Mouse (Mus musculus): ENCODE measurements around the gene Cd6. TPM values are rescaled to one million over a fixed set of nuclear protein-coding genes. Genes with fewer than 3 reads are reported as not detected.

Cd6 gene
- polyA plus RNA-seq, 1 experiment: not detected

DNA sequence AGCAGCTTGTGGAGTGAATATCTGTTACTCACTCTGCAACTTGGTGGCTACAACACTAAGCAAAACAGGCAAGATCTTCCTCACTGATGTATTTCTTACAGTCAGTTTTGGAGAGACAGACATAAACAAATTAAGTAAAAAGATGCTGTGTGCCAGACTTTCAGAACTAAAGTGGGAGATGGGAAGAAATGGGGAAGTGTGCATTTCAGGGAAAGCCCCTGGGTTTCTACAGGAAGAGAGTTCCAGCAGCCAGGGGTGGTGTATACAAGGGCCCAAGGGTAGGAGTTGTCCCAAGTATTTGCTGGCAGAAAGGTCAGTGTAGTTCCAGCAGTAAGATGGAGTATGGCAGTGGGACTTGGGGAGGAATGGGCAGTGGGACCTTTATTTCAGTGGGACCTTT, 70.3 kb downstream of the Cd6 start:
- no peak overlapping the region for H3K4me3 ChIP-seq (ENCODE audit: insufficient read depth, low read length)
- no peak overlapping the region for H3K27ac ChIP-seq (ENCODE audit: insufficient read depth, low read length)
- no peak for TF ChIP-seq CTCF (IDR thresholded peaks at IDR 0.05; ENCODE audit: borderline replicate concordance, insufficient read depth, low read length)
- TF ChIP-seq POLR2A (IDR thresholded peaks at IDR 0.05; ENCODE audit: low read depth, low read length): no peak
- H3K4me1 ChIP-seq (ENCODE audit: control insufficient read depth, insufficient read depth, low read length): no peaks in the 10 kb centered on the region

- no peaks in the 10 kb centered on the region for H3K4me1 ChIP-seq (ENCODE audit: control insufficient read depth, insufficient read depth, low read length)
- TF ChIP-seq CTCF (IDR thresholded peaks at IDR 0.05; ENCODE audit: borderline replicate concordance, insufficient read depth, low read length) (no peak), POLR2A (IDR thresholded peaks at IDR 0.05; ENCODE audit: low read depth, low read length) (no peak)
- H3K4me3 ChIP-seq (ENCODE audit: insufficient read depth, low read length): no peak overlapping the region
- H3K27ac ChIP-seq (ENCODE audit: insufficient read depth, low read length): no peak overlapping the region
Observed at GRCm38 (mm10) chr19:10758708-10759107, 71.2 kb downstream of the Cd6 start.

DNA sequence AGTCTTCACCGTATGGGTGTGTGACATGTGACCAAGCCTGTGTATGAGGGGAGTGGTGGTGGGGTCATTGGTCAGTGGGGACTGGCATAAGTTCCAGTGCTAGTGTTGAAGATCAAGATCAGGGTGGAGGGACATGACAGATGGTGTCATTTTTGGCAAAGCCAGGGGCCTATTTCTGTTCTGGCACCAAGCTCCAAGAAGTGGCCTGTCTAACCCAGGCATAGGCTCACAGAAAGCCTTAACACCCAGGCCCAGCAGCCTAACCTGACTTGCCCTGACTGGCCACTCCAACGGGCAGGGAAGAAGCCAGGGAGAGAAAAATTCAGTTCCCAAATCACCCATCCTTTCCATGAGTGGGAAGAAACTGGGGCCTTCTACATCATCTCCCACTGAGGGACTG, 72.3 kb downstream of the Cd6 start:
- Histone ChIP-seq H3K4me1 (ENCODE audit: control insufficient read depth, insufficient read depth, low read length) (no peaks in the 10 kb centered on the region), H3K4me3 (ENCODE audit: insufficient read depth, low read length) (no peak overlapping the region), H3K27ac (ENCODE audit: insufficient read depth, low read length) (no peak overlapping the region)
- TF ChIP-seq POLR2A (IDR thresholded peaks at IDR 0.05; ENCODE audit: low read depth, low read length) (no peak), CTCF (IDR thresholded peaks at IDR 0.05; ENCODE audit: borderline replicate concordance, insufficient read depth, low read length) (no peak)

- Histone ChIP-seq H3K4me1 (ENCODE audit: control insufficient read depth, insufficient read depth, low read length) (no peaks in the 10 kb centered on the region), H3K4me3 (ENCODE audit: insufficient read depth, low read length) (no peak overlapping the region), H3K27ac (ENCODE audit: insufficient read depth, low read length) (no peak overlapping the region)
- TF ChIP-seq CTCF (IDR thresholded peaks at IDR 0.05; ENCODE audit: borderline replicate concordance, insufficient read depth, low read length) (no peak), POLR2A (IDR thresholded peaks at IDR 0.05; ENCODE audit: low read depth, low read length) (no peak)
Observed at GRCm38 (mm10) chr19:10757125-10757524, 72.7 kb downstream of the Cd6 start.

GRCm38 (mm10) chr19:10752646-10753045, 77.2 kb downstream of the Cd6 start:
- Histone ChIP-seq H3K4me3 (ENCODE audit: insufficient read depth, low read length) (no peak overlapping the region), H3K27ac (ENCODE audit: insufficient read depth, low read length) (no peak overlapping the region), H3K4me1 (ENCODE audit: control insufficient read depth, insufficient read depth, low read length) (no peaks in the 10 kb centered on the region)
- TF ChIP-seq CTCF (IDR thresholded peaks at IDR 0.05; ENCODE audit: borderline replicate concordance, insufficient read depth, low read length) (no peak), POLR2A (IDR thresholded peaks at IDR 0.05; ENCODE audit: low read depth, low read length) (no peak)

- H3K4me3 ChIP-seq (ENCODE audit: insufficient read depth, low read length): no peak overlapping the region
- H3K27ac ChIP-seq (ENCODE audit: insufficient read depth, low read length): no peak overlapping the region
- no peak for TF ChIP-seq POLR2A (IDR thresholded peaks at IDR 0.05; ENCODE audit: low read depth, low read length)
- TF ChIP-seq CTCF (IDR thresholded peaks at IDR 0.05; ENCODE audit: borderline replicate concordance, insufficient read depth, low read length): no peak
- H3K4me1 ChIP-seq (ENCODE audit: control insufficient read depth, insufficient read depth, low read length): no peaks in the 10 kb centered on the region
Observed at GRCm38 (mm10) chr19:10752106-10752505, 77.8 kb downstream of the Cd6 start.

DNA sequence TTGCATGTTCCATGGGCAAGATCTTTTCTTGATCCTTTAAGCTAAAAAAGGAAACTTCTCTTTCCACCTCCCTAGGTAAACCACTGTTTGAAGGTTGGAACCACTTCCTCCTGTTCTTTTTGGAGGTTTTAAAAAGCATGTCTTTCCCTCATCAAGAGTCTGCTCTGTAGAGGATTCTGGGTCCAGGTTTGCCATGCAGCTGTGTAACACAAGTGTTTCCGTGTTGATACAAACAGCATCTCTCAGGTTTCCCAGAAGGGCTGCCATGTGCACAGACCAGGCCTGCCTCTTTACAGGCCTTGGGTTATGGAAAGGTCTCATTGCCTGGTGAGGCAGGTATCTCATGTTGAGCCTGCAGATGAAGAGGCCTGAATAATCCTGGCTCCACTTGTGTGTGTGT, 78.3 kb downstream of the Cd6 start:
- Histone ChIP-seq H3K4me1 (ENCODE audit: control insufficient read depth, insufficient read depth, low read length) (no peaks in the 10 kb centered on the region), H3K27ac (ENCODE audit: insufficient read depth, low read length) (no peak overlapping the region), H3K4me3 (ENCODE audit: insufficient read depth, low read length) (no peak overlapping the region)
- no peak for TF ChIP-seq CTCF (IDR thresholded peaks at IDR 0.05; ENCODE audit: borderline replicate concordance, insufficient read depth, low read length)
- TF ChIP-seq POLR2A (IDR thresholded peaks at IDR 0.05; ENCODE audit: low read depth, low read length): no peak

DNA sequence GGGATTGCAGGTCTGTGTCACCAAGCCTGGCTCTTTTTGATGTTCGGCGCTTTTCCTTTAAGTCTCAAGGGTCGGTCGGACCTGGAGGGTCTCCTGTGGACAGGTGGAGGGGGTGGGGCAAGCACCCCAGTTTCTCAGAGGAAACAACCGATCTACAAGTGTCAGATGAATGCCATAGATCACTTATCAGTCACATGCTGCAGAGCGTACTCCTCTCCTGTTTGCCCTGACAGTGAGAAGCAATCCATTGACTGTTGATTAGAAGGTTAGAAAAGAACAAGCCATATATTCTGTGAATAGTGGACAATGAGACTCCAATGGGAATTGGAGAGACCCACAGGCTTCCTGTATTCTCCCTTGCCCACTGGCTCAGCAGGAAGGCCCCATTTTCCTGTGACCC, 79.7 kb downstream of the Cd6 start:
- TF ChIP-seq POLR2A (IDR thresholded peaks at IDR 0.05; ENCODE audit: low read depth, low read length): no peak
- no peak for TF ChIP-seq CTCF (IDR thresholded peaks at IDR 0.05; ENCODE audit: borderline replicate concordance, insufficient read depth, low read length)
- H3K27ac ChIP-seq (ENCODE audit: insufficient read depth, low read length): no peak overlapping the region
- H3K4me1 ChIP-seq (ENCODE audit: control insufficient read depth, insufficient read depth, low read length): no peaks in the 10 kb centered on the region
- no peak overlapping the region for H3K4me3 ChIP-seq (ENCODE audit: insufficient read depth, low read length)

DNA sequence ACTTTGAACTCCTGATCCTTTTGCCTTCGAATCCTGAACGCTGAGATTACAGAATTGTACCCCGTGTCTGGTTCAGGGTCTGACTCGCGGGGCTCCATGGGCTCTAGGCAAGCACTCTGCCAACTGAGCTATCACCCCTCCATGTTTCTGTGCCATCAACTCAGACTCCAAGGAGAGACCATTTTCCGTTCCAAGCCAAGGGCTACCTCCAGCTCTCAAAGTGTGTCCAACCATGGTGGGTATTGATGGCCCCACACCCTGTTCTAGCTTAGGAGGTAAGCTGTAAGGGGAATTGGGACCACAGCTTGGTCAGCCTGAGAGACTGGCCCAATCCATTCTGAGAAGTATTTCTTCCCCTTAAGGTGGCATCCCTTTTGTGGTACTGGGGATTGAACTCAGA, 80.6 kb downstream of the Cd6 start:
- TF ChIP-seq CTCF (IDR thresholded peaks at IDR 0.05; ENCODE audit: borderline replicate concordance, insufficient read depth, low read length) (no peak), POLR2A (IDR thresholded peaks at IDR 0.05; ENCODE audit: low read depth, low read length) (no peak)
- no peak overlapping the region for H3K27ac ChIP-seq (ENCODE audit: insufficient read depth, low read length)
- no peaks in the 10 kb centered on the region for H3K4me1 ChIP-seq (ENCODE audit: control insufficient read depth, insufficient read depth, low read length)
- H3K4me3 ChIP-seq (ENCODE audit: insufficient read depth, low read length): no peak overlapping the region

GRCm38 (mm10) chr19:10748401-10749102, 81.3 kb downstream of the Cd6 start:
- no peak for TF ChIP-seq POLR2A (IDR thresholded peaks at IDR 0.05; ENCODE audit: low read depth, low read length)
- no peak for TF ChIP-seq CTCF (IDR thresholded peaks at IDR 0.05; ENCODE audit: borderline replicate concordance, insufficient read depth, low read length)
- H3K27ac ChIP-seq (ENCODE audit: insufficient read depth, low read length): no peak overlapping the region
- H3K4me3 ChIP-seq (ENCODE audit: insufficient read depth, low read length): no peak overlapping the region
- no peaks in the 10 kb centered on the region for H3K4me1 ChIP-seq (ENCODE audit: control insufficient read depth, insufficient read depth, low read length)

Measured in embryonic fibroblast, embryonic 13.5 days (primary cell).